8 mouse cellular contexts compared by ENCODE assay signal in the genomic region with DNA sequence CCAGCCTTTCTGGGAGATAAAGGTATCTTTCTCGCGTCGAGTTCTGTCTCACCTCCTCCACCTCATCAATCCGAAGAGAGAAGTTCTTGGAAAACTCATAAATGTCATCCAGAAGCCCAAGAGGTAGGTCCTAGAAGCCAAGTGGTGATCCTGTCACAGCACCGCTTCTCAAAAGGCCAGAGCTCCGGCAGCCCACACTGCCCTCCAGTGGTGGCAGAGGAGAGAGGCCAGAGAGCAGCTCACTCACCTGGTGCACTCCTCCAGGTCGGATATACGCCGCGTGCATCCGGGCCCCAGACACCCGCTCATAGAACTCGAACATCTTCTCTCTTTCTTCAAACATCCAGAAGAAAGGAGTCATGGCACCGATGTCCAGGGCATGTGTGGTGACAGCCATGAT. TPM values are rescaled to one million over a fixed set of nuclear protein-coding genes. Genes with fewer than 3 reads are reported as not detected.
A peak's percentile ranks its signal among the peaks of the same experiment; 100 is the strongest.
DNase-seq lines count a peak whose midpoint lies in the region; ATAC-seq and TF ChIP-seq lines count a peak whose summit lies in the region.
"Had no signal": no experiment of that assay in that cellular context is flagged by ENCODE, and none has a peak within 500 bp of the region (broad histone marks: within the 10 kb centered on the region; RNA-seq: fewer than 3 reads in every experiment).

No protein-coding gene starts in this region.

- H3K27me3 ChIP-seq in liver, postnatal 0 days (ENCODE audit: insufficient read depth, low read length), result no peaks in the 10 kb centered on the region
- no peaks in the 10 kb centered on the region for H3K27me3 ChIP-seq in small intestine, adult 2 months (ENCODE audit: control insufficient read depth, insufficient read depth, low read length)
- H3K27me3 ChIP-seq: neural tube, embryonic 13.5 days had no signal

- WGBS in liver, postnatal 0 days (ENCODE audit: insufficient replicate concordance), result 63% methylated on average over 14 of the region's 14 CpGs
- 64% methylated on average over 14 of the region's 14 CpGs for WGBS in small intestine, adult 2 months

- H3K27ac ChIP-seq in liver, postnatal 0 days (ENCODE audit: low read depth), result peak overlapping the region; percentile 44; the same call in 1 of the 2 replicates
- no peak overlapping the region for H3K27ac ChIP-seq in small intestine, adult 2 months (ENCODE audit: insufficient read depth, low read depth, low read length)
- H3K27ac ChIP-seq: neural tube, embryonic 13.5 days had no signal

- no peak overlapping the region for H3K9ac ChIP-seq in liver, postnatal 0 days (replicated peaks)
- H3K9ac ChIP-seq: neural tube, embryonic 13.5 days had no signal

- H3K4me2 ChIP-seq in liver, postnatal 0 days (ENCODE audit: low read depth, low read length), result no peak overlapping the region
- H3K4me2 ChIP-seq: neural tube, embryonic 13.5 days had no signal

- peaks cover 77% of the 10 kb centered on the region for H3K36me3 ChIP-seq in liver, postnatal 0 days (replicated peaks; ENCODE audit: insufficient read depth, low read length)
- peaks cover 80% of the 10 kb centered on the region for H3K36me3 ChIP-seq in small intestine, adult 2 months (ENCODE audit: control insufficient read depth, insufficient read depth, low read length)

- no peak for TF ChIP-seq POLR2A in small intestine, adult 2 months (IDR thresholded peaks at IDR 0.05; ENCODE audit: low read depth, low read length)

- H3K9me3 ChIP-seq in liver, postnatal 0 days (ENCODE audit: low read length), result no peaks in the 10 kb centered on the region
- H3K9me3 ChIP-seq: neural tube, embryonic 13.5 days had no signal

- H3K4me3 ChIP-seq in liver, postnatal 0 days (ENCODE audit: low read depth, low read length), result no peak overlapping the region
- H3K4me3 ChIP-seq in small intestine, adult 2 months (ENCODE audit: low read depth, low read length), result no peak overlapping the region
- H3K4me3 ChIP-seq: neural tube, embryonic 13.5 days had no signal

- DNase-seq in layer of hippocampus, postnatal 10 days (ENCODE audit: low spot score in 2 of 2), result peak; percentile 50 to 61
- no peak for DNase-seq in layer of hippocampus, adult 8-10 months (ENCODE audit: low spot score in 2 of 2)
- peak; percentile 89 for DNase-seq in ES-CJ7 (ENCODE audit: low read depth, low spot score)
- DNase-seq in adrenal gland, postnatal 36 days, result peak; percentile 80 to 85
- peak; percentile 76 for DNase-seq in heart, postnatal 4 days
- DNase-seq in liver, postnatal 0 days, result peak; percentile 83

- TF ChIP-seq EP300 in liver, postnatal 0 days (IDR thresholded peaks at IDR 0.05; ENCODE audit: low read depth), result no peak

- peak; percentile 91 for TF ChIP-seq CTCF in liver, postnatal 0 days (IDR thresholded peaks at IDR 0.05; ENCODE audit: low read depth)
- peak; percentile 86 for TF ChIP-seq CTCF in small intestine, adult 2 months (IDR thresholded peaks at IDR 0.05; ENCODE audit: extremely low read depth, insufficient read length, insufficient replicate concordance, low read depth, low read length)

- peaks cover 2% of the 10 kb centered on the region; the same call in 1 of the 2 replicates for H3K4me1 ChIP-seq in liver, postnatal 0 days (ENCODE audit: insufficient read depth)
- no peaks in the 10 kb centered on the region; the same call in 1 of the 2 replicates for H3K4me1 ChIP-seq in small intestine, adult 2 months (ENCODE audit: control insufficient read depth, insufficient read depth, insufficient read length, low read length)
- H3K4me1 ChIP-seq: neural tube, embryonic 13.5 days had no signal

- peak; percentile 63 for ATAC-seq in liver, postnatal 0 days

RNA-seq across cellular contexts. Expression of a gene that starts 4.3 kb away (rescaled TPM):
- 10 to 100 TPM; 15.2 to 16.7 TPM for total RNA-seq in layer of hippocampus, postnatal 10 days (2021)
- 10 to 100 TPM; 10.9 to 95.1 (median 48.8) TPM for total RNA-seq in layer of hippocampus, adult 8-10 months (2022)
- 10 to 100 TPM; 15.2 to 20.4 TPM for total RNA-seq in adrenal gland, postnatal 36 days (2021)
- 10 to 100 TPM in 1 of 2 experiments, 1 to 10 TPM in 1; 8.7 to 10.1 TPM for total RNA-seq in heart, postnatal 4 days (2021)
- 171 and 176 TPM in 2 replicates for polyA plus RNA-seq in liver, postnatal 0 days (2015; fragmentation: Nextera tagmentation; extraction: Ambion mirVana)
- polyA plus RNA-seq in small intestine, adult 2 months (2012; rRNA removed), result 36.9 and 46.7 TPM in 2 replicates

RNA-seq across cellular contexts. Expression of a gene that starts 11.8 kb away (rescaled TPM):
- 1 to 10 TPM; 5.6 to 7.1 TPM for total RNA-seq in layer of hippocampus, postnatal 10 days (2021)
- total RNA-seq in layer of hippocampus, adult 8-10 months (2022), result 10 to 100 TPM; 11.6 to 13.7 (median 12.4) TPM
- total RNA-seq in adrenal gland, postnatal 36 days (2021), result 1 to 10 TPM in 1 of 2 experiments, under 1 TPM in 1; 0.79 to 4.2 TPM
- 1 to 10 TPM; 8.2 to 8.7 TPM for total RNA-seq in heart, postnatal 4 days (2021)
- 0.41 and 0.51 TPM in 2 replicates for polyA plus RNA-seq in liver, postnatal 0 days (2015; fragmentation: Nextera tagmentation; extraction: Ambion mirVana)
- polyA plus RNA-seq in small intestine, adult 2 months (2012; rRNA removed), result 1.5 and 2.6 TPM in 2 replicates

RNA-seq across cellular contexts. Expression of a gene that starts 12.7 kb away (rescaled TPM):
- 100 to 1,000 TPM; 235 to 249 TPM for total RNA-seq in layer of hippocampus, postnatal 10 days (2021)
- 100 to 1,000 TPM; 263 to 286 (median 271) TPM for total RNA-seq in layer of hippocampus, adult 8-10 months (2022)
- 100 to 1,000 TPM; 657 to 866 TPM for total RNA-seq in adrenal gland, postnatal 36 days (2021)
- total RNA-seq in heart, postnatal 4 days (2021), result 100 to 1,000 TPM; 862 to 916 TPM
- polyA plus RNA-seq in liver, postnatal 0 days (2015; fragmentation: Nextera tagmentation; extraction: Ambion mirVana), result 158 and 170 TPM in 2 replicates
- 79.8 and 116 TPM in 2 replicates for polyA plus RNA-seq in small intestine, adult 2 months (2012; rRNA removed)

RNA-seq across cellular contexts. Expression of a gene that starts 13.6 kb away (rescaled TPM):
- total RNA-seq in layer of hippocampus, postnatal 10 days (2021), result 1 to 10 TPM; 2.1 to 4.6 TPM
- total RNA-seq in layer of hippocampus, adult 8-10 months (2022), result 1 to 10 TPM; 1.9 to 3.1 (median 2.5) TPM
- total RNA-seq in adrenal gland, postnatal 36 days (2021), result 1 to 10 TPM; 2.2 to 6.4 TPM
- 1 to 10 TPM; 1.7 to 1.8 TPM for total RNA-seq in heart, postnatal 4 days (2021)
- polyA plus RNA-seq in liver, postnatal 0 days (2015; fragmentation: Nextera tagmentation; extraction: Ambion mirVana), result 20,306 and 20,852 TPM in 2 replicates
- polyA plus RNA-seq in small intestine, adult 2 months (2012; rRNA removed), result 0.94 TPM in 1 of 2 replicates, not detected in the other

RNA-seq across cellular contexts. Expression of a gene that starts 16.1 kb away (rescaled TPM):
- total RNA-seq in layer of hippocampus, postnatal 10 days (2021), result 10 to 100 TPM; 65.5 to 66.3 TPM
- 10 to 100 TPM; 69.3 to 85.0 (median 74.9) TPM for total RNA-seq in layer of hippocampus, adult 8-10 months (2022)
- total RNA-seq in adrenal gland, postnatal 36 days (2021), result 10 to 100 TPM; 51.4 to 65.3 TPM
- total RNA-seq in heart, postnatal 4 days (2021), result 10 to 100 TPM; 79.9 to 85.2 TPM
- polyA plus RNA-seq in liver, postnatal 0 days (2015; fragmentation: Nextera tagmentation; extraction: Ambion mirVana), result 5.7 and 6.6 TPM in 2 replicates
- 17.0 and 21.2 TPM in 2 replicates for polyA plus RNA-seq in small intestine, adult 2 months (2012; rRNA removed)

Comparison
In these comparisons a context has a peak if more than half of its experiments do, and no peak if none do; other contexts are left out.
1. DNase-seq: peak in layer of hippocampus, postnatal 10 days (2 of 2), ES-CJ7 (single experiment), adrenal gland, postnatal 36 days (2 of 2), heart, postnatal 4 days (single experiment) and liver, postnatal 0 days (single experiment); none in layer of hippocampus, adult 8-10 months (0 of 2).